ENCODE assay signal across 20 mouse cellular contexts in the genomic region with DNA sequence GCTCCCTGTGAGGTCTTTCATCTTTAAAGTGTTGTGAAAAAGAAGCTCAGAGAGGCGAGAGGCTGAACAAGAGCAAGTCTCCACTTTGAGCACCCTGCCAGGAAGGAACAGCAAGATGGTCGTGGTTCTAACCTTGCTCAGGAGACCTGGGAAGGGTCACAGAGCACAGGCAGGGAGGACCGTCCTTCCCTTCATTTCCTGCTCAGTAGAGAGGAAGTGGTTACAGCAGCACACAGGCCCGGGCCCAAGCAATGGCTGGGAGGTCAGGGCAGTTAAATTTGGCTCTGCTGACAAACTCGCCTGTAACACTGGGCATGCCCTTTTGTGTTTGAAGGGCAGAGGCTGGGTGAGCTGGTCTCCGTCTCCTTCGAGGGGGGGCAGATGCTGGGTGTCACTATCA.
DNase-seq lines count a peak whose midpoint lies in the region; ATAC-seq lines count a peak whose summit lies in the region.
"Had no signal": no experiment of that assay in that cellular context is flagged by ENCODE, and none has a peak within 500 bp of the region (broad histone marks: within the 10 kb centered on the region; RNA-seq: fewer than 3 reads in every experiment).

No protein-coding gene starts in this region.

- no peak for DNase-seq in hindbrain, embryonic 10.5 days (ENCODE audit: low spot score)
- DNase-seq in layer of hippocampus, adult 8-10 months (ENCODE audit: low spot score in 2 of 2), result no peak
- no peak for DNase-seq in liver, embryonic 11.5 days (ENCODE audit: low spot score)
- DNase-seq: adrenal gland, adult 8-10 months; adrenal gland, postnatal 36 days; cerebellum, adult 2 months; cerebellum, postnatal 14 days; gastrocnemius, postnatal 14 days; heart, postnatal 4 days had no signal

- H3K4me2 ChIP-seq in hindbrain, embryonic 12.5 days (replicated peaks), result no peak overlapping the region
- H3K4me2 ChIP-seq in midbrain, embryonic 13.5 days (replicated peaks), result no peak overlapping the region
- no peak overlapping the region for H3K4me2 ChIP-seq in liver, embryonic 11.5 days
- H3K4me2 ChIP-seq: embryonic facial prominence, embryonic 13.5 days; forebrain, embryonic 12.5 days; heart, embryonic 13.5 days; hindbrain, embryonic 14.5 days had no signal

- WGBS in hindbrain, embryonic 10.5 days, result 75% methylated on average over 7 of the region's 7 CpGs
- WGBS in hindbrain, embryonic 12.5 days, result 65% methylated on average over 7 of the region's 7 CpGs
- WGBS in midbrain, embryonic 13.5 days, result 86% methylated on average over 7 of the region's 7 CpGs
- WGBS in liver, embryonic 11.5 days, result 39% methylated on average over 7 of the region's 7 CpGs

- H3K27me3 ChIP-seq in hindbrain, embryonic 10.5 days (ENCODE audit: insufficient read depth, poor library complexity, severe bottlenecking), result peaks cover 64% of the 10 kb centered on the region
- peaks cover 24% of the 10 kb centered on the region for H3K27me3 ChIP-seq in hindbrain, embryonic 12.5 days
- H3K27me3 ChIP-seq in megakaryocyte, embryonic 14.5 days (replicated peaks), result peaks cover 64% of the 10 kb centered on the region
- H3K27me3 ChIP-seq in midbrain, embryonic 13.5 days, result peaks cover 11% of the 10 kb centered on the region
- no peaks in the 10 kb centered on the region for H3K27me3 ChIP-seq in liver, embryonic 11.5 days (replicated peaks; ENCODE audit: control insufficient read depth, insufficient read depth, low read length)

- H3K9ac ChIP-seq in hindbrain, embryonic 12.5 days, result no peak overlapping the region
- no peak overlapping the region for H3K9ac ChIP-seq in midbrain, embryonic 13.5 days (replicated peaks)
- no peak overlapping the region for H3K9ac ChIP-seq in liver, embryonic 11.5 days (ENCODE audit: low read depth, low read length)
- H3K9ac ChIP-seq: embryonic facial prominence, embryonic 13.5 days; forebrain, embryonic 12.5 days; heart, embryonic 13.5 days; hindbrain, embryonic 14.5 days had no signal

- H3K4me3 ChIP-seq in hindbrain, embryonic 10.5 days, result no peak overlapping the region
- H3K4me3 ChIP-seq in hindbrain, embryonic 12.5 days, result no peak overlapping the region
- H3K4me3 ChIP-seq in megakaryocyte, embryonic 14.5 days (replicated peaks), result peak overlapping the region; percentile 1
- H3K4me3 ChIP-seq in midbrain, embryonic 13.5 days (replicated peaks), result no peak overlapping the region
- no peak overlapping the region for H3K4me3 ChIP-seq in liver, embryonic 11.5 days (ENCODE audit: low read depth, low read length)
- H3K4me3 ChIP-seq: embryonic facial prominence, embryonic 13.5 days; forebrain, embryonic 12.5 days; heart, embryonic 13.5 days had no signal

- no peak for ATAC-seq in hindbrain, embryonic 12.5 days (ENCODE audit: low FRiP score)
- ATAC-seq in CD4-positive, CD25-positive, alpha-beta regulatory T cell, adult 4 months, result peak; percentile 57
- peak; percentile 44 for ATAC-seq in granulocyte monocyte progenitor cell, adult 5-6 weeks (replicated peaks; ENCODE audit: poor library complexity, severe bottlenecking)
- ATAC-seq in midbrain, embryonic 13.5 days, result no peak
- ATAC-seq in liver, embryonic 11.5 days (replicated peaks; ENCODE audit: low FRiP score), result no peak
- ATAC-seq: forebrain, embryonic 16.5 days; intestine, postnatal 0 days had no signal

- H3K4me1 ChIP-seq in hindbrain, embryonic 10.5 days (replicated peaks), result peaks cover 30% of the 10 kb centered on the region
- no peaks in the 10 kb centered on the region for H3K4me1 ChIP-seq in hindbrain, embryonic 12.5 days
- H3K4me1 ChIP-seq in megakaryocyte, embryonic 14.5 days, result peaks cover 61% of the 10 kb centered on the region
- no peaks in the 10 kb centered on the region for H3K4me1 ChIP-seq in midbrain, embryonic 13.5 days (replicated peaks)
- H3K4me1 ChIP-seq in liver, embryonic 11.5 days (replicated peaks; ENCODE audit: control insufficient read depth, insufficient read depth, low read length), result peaks cover 4% of the 10 kb centered on the region; the same call in 1 of the 2 replicates
- H3K4me1 ChIP-seq: embryonic facial prominence, embryonic 13.5 days; forebrain, embryonic 12.5 days had no signal

- peaks cover 4% of the 10 kb centered on the region for H3K9me3 ChIP-seq in hindbrain, embryonic 10.5 days
- H3K9me3 ChIP-seq in hindbrain, embryonic 12.5 days (replicated peaks), result no peaks in the 10 kb centered on the region
- H3K9me3 ChIP-seq in megakaryocyte, embryonic 14.5 days, result peaks cover 9% of the 10 kb centered on the region
- H3K9me3 ChIP-seq in midbrain, embryonic 13.5 days, result no peaks in the 10 kb centered on the region
- no peaks in the 10 kb centered on the region for H3K9me3 ChIP-seq in liver, embryonic 11.5 days (ENCODE audit: control insufficient read depth, low read length)
- H3K9me3 ChIP-seq: forebrain, embryonic 12.5 days had no signal

- H3K36me3 ChIP-seq in hindbrain, embryonic 10.5 days, result no peaks in the 10 kb centered on the region
- H3K36me3 ChIP-seq in hindbrain, embryonic 12.5 days, result no peaks in the 10 kb centered on the region
- H3K36me3 ChIP-seq in megakaryocyte, embryonic 14.5 days (replicated peaks; ENCODE audit: low read length), result no peaks in the 10 kb centered on the region
- no peaks in the 10 kb centered on the region for H3K36me3 ChIP-seq in midbrain, embryonic 13.5 days
- H3K36me3 ChIP-seq in liver, embryonic 11.5 days (ENCODE audit: control insufficient read depth, insufficient read depth, low read length), result no peaks in the 10 kb centered on the region
- H3K36me3 ChIP-seq: embryonic facial prominence, embryonic 13.5 days; forebrain, embryonic 12.5 days; heart, embryonic 13.5 days had no signal

- peak overlapping the region; percentile 30; the same call in 1 of the 2 replicates for H3K27ac ChIP-seq in hindbrain, embryonic 10.5 days
- no peak overlapping the region for H3K27ac ChIP-seq in hindbrain, embryonic 12.5 days
- H3K27ac ChIP-seq in midbrain, embryonic 13.5 days, result no peak overlapping the region
- no peak overlapping the region for H3K27ac ChIP-seq in liver, embryonic 11.5 days (ENCODE audit: low read depth, low read length)
- H3K27ac ChIP-seq: embryonic facial prominence, embryonic 13.5 days; forebrain, embryonic 12.5 days; heart, embryonic 13.5 days; hindbrain, embryonic 14.5 days had no signal

Comparison
In these comparisons a context has a peak if more than half of its experiments do, and no peak if none do; other contexts are left out.
1. ATAC-seq: peak in CD4-positive, CD25-positive, alpha-beta regulatory T cell, adult 4 months (single experiment) and granulocyte monocyte progenitor cell, adult 5-6 weeks (single experiment); none in hindbrain, embryonic 12.5 days (single experiment), midbrain, embryonic 13.5 days (single experiment) and liver, embryonic 11.5 days (single experiment).